In genomic region chr17:55445250-55446184, GRCm38 (mm10) we compare ENCODE assay signal across 9 mouse cellular contexts. TPM values are rescaled to one million over a fixed set of nuclear protein-coding genes. Genes with fewer than 3 reads are reported as not detected.
DNase-seq lines count a peak whose midpoint lies in the region; ATAC-seq and TF ChIP-seq lines count a peak whose summit lies in the region.
"Had no signal": no experiment of that assay in that cellular context is flagged by ENCODE, and none has a peak within 500 bp of the region (broad histone marks: within the 10 kb centered on the region; RNA-seq: fewer than 3 reads in every experiment).

TSS of gene St6gal2 (plus strand) at chr17:55445382.

- under 1% methylated on average over 73 of the region's 84 CpGs for WGBS in heart, embryonic 12.5 days
- under 1% methylated on average over 84 of the region's 84 CpGs for WGBS in heart, adult 2 months
- WGBS in forebrain, embryonic 12.5 days, result under 1% methylated on average over 84 of the region's 84 CpGs
- WGBS in intestine, embryonic 16.5 days, result under 1% methylated on average over 79 of the region's 84 CpGs
- 2% methylated on average over 84 of the region's 84 CpGs for WGBS in liver, embryonic 13.5 days (ENCODE audit: insufficient replicate concordance)

- H3K4me2 ChIP-seq in heart, embryonic 12.5 days, result peak within 1 kb of the TSS; percentile 87
- H3K4me2 ChIP-seq in forebrain, embryonic 12.5 days, result peak within 1 kb of the TSS; percentile 59
- peak within 1 kb of the TSS; percentile 95 for H3K4me2 ChIP-seq in intestine, embryonic 16.5 days (ENCODE audit: low read depth, low read length)
- H3K4me2 ChIP-seq in liver, embryonic 13.5 days, result peak within 1 kb of the TSS; percentile 54

- no peak for DNase-seq in heart, adult 2 months
- peak; percentile 78 for DNase-seq in ZHBTc4 (ENCODE audit: low read depth, low spot score)
- no peak for DNase-seq in liver, embryonic 13.5 days
- DNase-seq in right cerebral cortex, postnatal 25 days, result peak; percentile 83
- DNase-seq in spleen, adult 12 weeks (ENCODE audit: low spot score), result no peak

- no peak for TF ChIP-seq POLR2A in heart, adult 2 months (IDR thresholded peaks at IDR 0.05; ENCODE audit: insufficient read depth, low read depth, low read length)

- intact Hi-C loops in heart, adult 2 months (cut with DNase I), result no loop called here

- peak; percentile 69 for ATAC-seq in heart, embryonic 12.5 days (ENCODE audit: insufficient number of reproducible peaks, low FRiP score)
- peak; percentile 90 for ATAC-seq in forebrain, embryonic 12.5 days (ENCODE audit: low FRiP score)
- peak; percentile 85 for ATAC-seq in intestine, embryonic 16.5 days
- no peak for ATAC-seq in liver, embryonic 13.5 days (ENCODE audit: low read depth)

- no peak for TF ChIP-seq CTCF in heart, adult 2 months (IDR thresholded peaks at IDR 0.05)

- H3K4me1 ChIP-seq in heart, embryonic 12.5 days (replicated peaks), result peaks cover 7% of the 10 kb centered on the region; the same call in 1 of the 2 replicates
- no peaks in the 10 kb centered on the region for H3K4me1 ChIP-seq in heart, adult 2 months (ENCODE audit: control insufficient read depth, insufficient read depth, low read length)
- H3K4me1 ChIP-seq in forebrain, embryonic 12.5 days, result peaks cover 15% of the 10 kb centered on the region
- 0 out of 2 replicates have a peak, but pooled peaks cover 4% of the 10 kb centered on the region for H3K4me1 ChIP-seq in intestine, embryonic 16.5 days (ENCODE audit: control insufficient read depth, insufficient read depth, low read length)
- no peaks in the 10 kb centered on the region for H3K4me1 ChIP-seq in liver, embryonic 13.5 days (replicated peaks)

- no peaks in the 10 kb centered on the region for H3K79me2 ChIP-seq in heart, adult 2 months (replicated peaks; ENCODE audit: control insufficient read depth, insufficient read depth, low read length)

- TF ChIP-seq EP300 in heart, adult 2 months (IDR thresholded peaks at IDR 0.05; ENCODE audit: insufficient read depth, low read depth, low read length), result no peak

- peak within 1 kb of the TSS; percentile 57 for H3K4me3 ChIP-seq in heart, embryonic 12.5 days
- no peak within 1 kb of the TSS for H3K4me3 ChIP-seq in heart, adult 2 months
- H3K4me3 ChIP-seq in forebrain, embryonic 12.5 days (replicated peaks), result peak within 1 kb of the TSS; percentile 58
- peak within 1 kb of the TSS; percentile 56 for H3K4me3 ChIP-seq in intestine, embryonic 16.5 days (ENCODE audit: low read length)
- peak within 1 kb of the TSS; percentile 43 for H3K4me3 ChIP-seq in liver, embryonic 13.5 days (replicated peaks)

- H3K9me3 ChIP-seq in heart, embryonic 12.5 days (replicated peaks), result no peaks in the 10 kb centered on the region
- no peaks in the 10 kb centered on the region for H3K9me3 ChIP-seq in forebrain, embryonic 12.5 days
- H3K9me3 ChIP-seq in intestine, embryonic 16.5 days (ENCODE audit: control insufficient read depth, low read length), result no peaks in the 10 kb centered on the region
- H3K9me3 ChIP-seq in liver, embryonic 13.5 days (replicated peaks), result no peaks in the 10 kb centered on the region

- H3K27ac ChIP-seq in heart, embryonic 12.5 days (ENCODE audit: poor library complexity, severe bottlenecking), result no peak within 1 kb of the TSS
- H3K27ac ChIP-seq in heart, adult 2 months, result no peak within 1 kb of the TSS
- peak within 1 kb of the TSS; percentile 77 for H3K27ac ChIP-seq in forebrain, embryonic 12.5 days
- H3K27ac ChIP-seq in intestine, embryonic 16.5 days (ENCODE audit: low read length), result no peak within 1 kb of the TSS
- H3K27ac ChIP-seq in liver, embryonic 13.5 days, result no peak within 1 kb of the TSS

- H3K36me3 ChIP-seq in heart, embryonic 12.5 days, result no peaks in the 10 kb centered on the region
- no peaks in the 10 kb centered on the region for H3K36me3 ChIP-seq in heart, adult 2 months (ENCODE audit: control insufficient read depth, insufficient read depth, low read length)
- no peaks in the 10 kb centered on the region for H3K36me3 ChIP-seq in forebrain, embryonic 12.5 days (replicated peaks)
- no peaks in the 10 kb centered on the region for H3K36me3 ChIP-seq in intestine, embryonic 16.5 days (ENCODE audit: control insufficient read depth, insufficient read depth, low read length)
- H3K36me3 ChIP-seq in liver, embryonic 13.5 days, result no peaks in the 10 kb centered on the region
- H3K36me3 ChIP-seq: G1E had no signal

- peaks cover 46% of the 10 kb centered on the region for H3K27me3 ChIP-seq in heart, embryonic 12.5 days (replicated peaks)
- peaks cover 7% of the 10 kb centered on the region; the same call in 1 of the 2 replicates for H3K27me3 ChIP-seq in heart, adult 2 months (ENCODE audit: control insufficient read depth, insufficient read depth, low read length)
- H3K27me3 ChIP-seq in forebrain, embryonic 12.5 days, result no peaks in the 10 kb centered on the region
- H3K27me3 ChIP-seq in intestine, embryonic 16.5 days (replicated peaks; ENCODE audit: control insufficient read depth, insufficient read depth, low read length), result peaks cover 24% of the 10 kb centered on the region
- peaks cover 42% of the 10 kb centered on the region for H3K27me3 ChIP-seq in liver, embryonic 13.5 days

- H3K9ac ChIP-seq in heart, embryonic 12.5 days, result peak within 1 kb of the TSS; percentile 60
- no peak within 1 kb of the TSS for H3K9ac ChIP-seq in heart, adult 2 months (ENCODE audit: low read depth, low read length)
- H3K9ac ChIP-seq in forebrain, embryonic 12.5 days, result peak within 1 kb of the TSS; percentile 74
- H3K9ac ChIP-seq in intestine, embryonic 16.5 days (ENCODE audit: low read depth, low read length), result peak within 1 kb of the TSS; percentile 60
- no peak within 1 kb of the TSS for H3K9ac ChIP-seq in liver, embryonic 13.5 days

RNA-seq across cellular contexts. Expression of gene St6gal2, which starts in this region (rescaled TPM):
- 0.32 and 0.35 TPM in 2 replicates for polyA plus RNA-seq in heart, embryonic 12.5 days (2016; fragmentation: Nextera tagmentation; extraction: Ambion mirVana)
- not detected for total RNA-seq in heart, adult 2 months (2021)
- polyA plus RNA-seq in heart, adult 2 months (2012; rRNA removed), result not detected in 2 replicates
- 12.0 and 13.3 TPM in 2 replicates for polyA plus RNA-seq in forebrain, embryonic 12.5 days (2016; fragmentation: Nextera tagmentation; extraction: Ambion mirVana)
- polyA plus RNA-seq in intestine, embryonic 16.5 days (2015; fragmentation: Nextera tagmentation; extraction: Ambion mirVana), result 0.31 and 0.32 TPM in 2 replicates
- 0.12 TPM in 1 of 2 replicates, not detected in the other for polyA plus RNA-seq in liver, embryonic 13.5 days (2015; fragmentation: Nextera tagmentation; extraction: Ambion mirVana)
- polyA plus RNA-seq: G1E had no signal

Comparison
In these comparisons a context has a peak if more than half of its experiments do, and no peak if none do; other contexts are left out.
1. Peak in ATAC-seq, H3K4me3 ChIP-seq, H3K9ac ChIP-seq and H3K4me2 ChIP-seq in heart, embryonic 12.5 days; RNA of the gene not detected or under 1 TPM.
2. Peak in ATAC-seq, H3K4me3 ChIP-seq, H3K9ac ChIP-seq and H3K4me2 ChIP-seq in intestine, embryonic 16.5 days; RNA of the gene not detected or under 1 TPM.
3. DNase-seq: peak in ZHBTc4 (single experiment) and right cerebral cortex, postnatal 25 days (single experiment); none in heart, adult 2 months (0 of 2), liver, embryonic 13.5 days (single experiment) and spleen, adult 12 weeks (single experiment).
4. Peak in every context shown above with its lines, with median percentiles within 50 percentile points of each other: H3K4me2 ChIP-seq.